Mouse (Mus musculus) liver, embryonic 12.5 days (tissue): ENCODE measurements at regions not wholly inside any gene's neighbourhood (a gene's known extent, or its start where the extent isn't known, plus 50 kb on each side); places are given as distances from the start of the nearest gene placed in this dataset.

Source experiments
- ATAC-seq: fragments of 200-750 bp; cut with Nextera tagmentation; 2 replicates; pipeline ENCODE4 v1.8.0; 2017; ENCODE audit warnings: moderate number of reproducible peaks, mild to moderate bottlenecking, moderate library complexity
- H3K27ac ChIP-seq: fragments of 300-500 bp; sonication (generic); 2 replicates; pipeline ENCODE4 v1.5.1; 2016; ENCODE audit warnings: mild to moderate bottlenecking
- H3K27me3 ChIP-seq: fragments of 300-500 bp; sonication (generic); replicated peaks from 2 replicates; pipeline ENCODE4 v1.6.1; 2016; ENCODE audit warnings: mild to moderate bottlenecking, moderate library complexity
- H3K36me3 ChIP-seq: fragments of 300-500 bp; sonication (generic); 2 replicates; pipeline ENCODE4 v1.6.1; 2016; ENCODE audit warnings: mild to moderate bottlenecking, moderate library complexity
- H3K4me1 ChIP-seq: fragments of 300-500 bp; sonication (generic); 2 replicates; pipeline ENCODE4 v1.6.1; 2016
- H3K4me2 ChIP-seq: fragments of 300-500 bp; sonication (generic); 2 replicates; pipeline ENCODE4 v1.6.1; 2016; ENCODE audit warnings: mild to moderate bottlenecking, moderate library complexity
- H3K4me3 ChIP-seq: fragments of 300-500 bp; sonication (generic); 2 replicates; pipeline ENCODE4 v1.5.1; 2016; ENCODE audit warnings: mild to moderate bottlenecking, moderate library complexity
- H3K9ac ChIP-seq: fragments of 300-500 bp; sonication (generic); 2 replicates; pipeline ENCODE4 v1.6.1; 2016; ENCODE audit warnings: mild to moderate bottlenecking, moderate library complexity
- H3K9me3 ChIP-seq: fragments of 300-500 bp; sonication (generic); replicated peaks from 2 replicates; pipeline ENCODE4 v1.6.1; 2016; ENCODE audit warnings: mild to moderate bottlenecking, moderate library complexity
- WGBS: fragments of 180-500 bp; shearing (Covaris S2); methylation state at CpG from one replicate; pipeline ENCODE4 v1.1.7; 2016; ENCODE audit not compliant: insufficient replicate concordance; 5-methylcytosine and 5-hydroxymethylcytosine counted together

- Histone ChIP-seq H3K27ac (no peak overlapping the region), H3K4me1 (no peaks in the 10 kb centered on the region), H3K36me3 (no peaks in the 10 kb centered on the region), H3K27me3 (no peaks in the 10 kb centered on the region), H3K9me3 (no peaks in the 10 kb centered on the region), H3K9ac (no peak overlapping the region), H3K4me2 (no peak overlapping the region), H3K4me3 (no peak overlapping the region)
- ATAC-seq, result peak; percentile 61; the same call in 1 of the 2 replicates
- 37% methylated on average over 5 of the region's 5 CpGs for WGBS
Observed at GRCm38 (mm10) chr8:49946919-49947612, 1103.3 kb upstream of the Tenm3 start.

GRCm38 (mm10) chr8:49932124-49932523 lies 1088.4 kb upstream of the Tenm3 start:
- 60% methylated on average over 6 of the region's 6 CpGs for WGBS
- H3K36me3 ChIP-seq, result no peaks in the 10 kb centered on the region
- no peak overlapping the region for H3K4me2 ChIP-seq
- H3K27ac ChIP-seq, result no peak overlapping the region
- no peaks in the 10 kb centered on the region for H3K9me3 ChIP-seq
- no peaks in the 10 kb centered on the region for H3K4me1 ChIP-seq
- no peak overlapping the region for H3K9ac ChIP-seq
- ATAC-seq, result peak; percentile 58
- H3K4me3 ChIP-seq, result no peak overlapping the region
- no peaks in the 10 kb centered on the region for H3K27me3 ChIP-seq

DNA sequence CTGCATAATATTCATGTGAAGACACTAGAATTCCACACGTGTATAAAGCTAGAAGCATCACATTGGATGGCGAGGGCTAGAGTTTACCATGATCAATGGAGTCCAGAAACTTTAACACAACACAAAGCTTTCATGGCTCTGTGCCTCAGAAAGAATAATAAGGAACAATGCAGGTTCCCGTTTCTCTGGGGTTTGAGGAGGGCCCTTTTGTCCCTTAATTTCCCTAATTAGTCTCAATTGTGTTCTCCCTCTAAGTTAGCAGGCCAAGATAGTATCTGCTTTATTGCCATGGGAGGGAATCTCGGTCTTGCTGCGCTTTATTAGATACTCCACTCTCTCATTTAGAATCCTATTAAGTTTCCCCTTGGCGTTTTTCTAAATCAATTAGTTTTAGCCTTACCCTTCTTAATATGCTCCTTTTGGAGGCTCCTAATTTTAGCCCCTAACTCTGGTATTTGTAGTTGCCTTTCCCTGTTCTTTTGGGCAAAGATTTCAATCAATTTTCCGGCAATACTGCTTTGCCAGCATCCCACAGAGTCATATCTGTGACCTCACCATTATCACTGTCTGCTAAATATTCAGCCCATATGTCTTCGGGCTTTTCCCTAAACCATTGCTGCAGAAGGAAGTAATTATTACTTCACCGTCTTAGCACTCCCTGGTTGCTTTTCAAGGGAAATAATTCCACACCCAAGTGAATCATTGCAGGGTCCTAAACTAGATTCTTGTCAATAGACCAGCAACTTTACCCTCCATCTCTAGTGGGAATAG lies 1082.8 kb upstream of the Tenm3 start:
- no peak overlapping the region for H3K4me3 ChIP-seq
- 55% methylated on average over 9 of the region's 9 CpGs for WGBS

DNA sequence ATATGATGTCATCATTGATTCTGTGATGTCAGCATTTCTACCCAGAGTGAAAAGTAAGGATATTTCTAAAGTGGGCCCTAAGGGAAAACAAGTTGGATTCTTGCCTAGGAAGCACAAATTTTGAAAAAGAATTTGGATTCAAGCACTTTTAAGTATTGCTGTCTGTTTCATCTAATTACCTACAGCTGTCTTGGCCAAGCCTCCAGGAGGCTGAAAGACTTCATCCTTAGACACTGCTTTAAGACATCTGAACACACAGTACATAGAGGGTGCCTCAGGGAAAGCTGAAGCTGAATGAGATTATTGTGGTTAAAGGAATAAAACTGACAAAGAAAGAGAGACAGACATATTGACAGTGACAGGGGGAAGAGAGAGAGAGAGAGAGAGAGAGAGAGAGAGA lies 1061.3 kb upstream of the Tenm3 start:
- ATAC-seq, result no peak
- no peak overlapping the region for H3K9ac ChIP-seq
- H3K27me3 ChIP-seq, result no peaks in the 10 kb centered on the region
- H3K4me1 ChIP-seq, result no peaks in the 10 kb centered on the region
- no peak overlapping the region for H3K4me3 ChIP-seq
- no peaks in the 10 kb centered on the region for H3K36me3 ChIP-seq
- H3K4me2 ChIP-seq, result no peak overlapping the region
- H3K9me3 ChIP-seq, result no peaks in the 10 kb centered on the region
- no peak overlapping the region for H3K27ac ChIP-seq

More for the DNA sequence above, 1082.8 kb upstream of the Tenm3 start:
- no peak for ATAC-seq
- Histone ChIP-seq H3K36me3 (no peaks in the 10 kb centered on the region), H3K4me1 (no peaks in the 10 kb centered on the region), H3K27me3 (no peaks in the 10 kb centered on the region), H3K27ac (no peak overlapping the region), H3K9me3 (no peaks in the 10 kb centered on the region), H3K4me2 (no peak overlapping the region), H3K9ac (no peak overlapping the region)

DNA sequence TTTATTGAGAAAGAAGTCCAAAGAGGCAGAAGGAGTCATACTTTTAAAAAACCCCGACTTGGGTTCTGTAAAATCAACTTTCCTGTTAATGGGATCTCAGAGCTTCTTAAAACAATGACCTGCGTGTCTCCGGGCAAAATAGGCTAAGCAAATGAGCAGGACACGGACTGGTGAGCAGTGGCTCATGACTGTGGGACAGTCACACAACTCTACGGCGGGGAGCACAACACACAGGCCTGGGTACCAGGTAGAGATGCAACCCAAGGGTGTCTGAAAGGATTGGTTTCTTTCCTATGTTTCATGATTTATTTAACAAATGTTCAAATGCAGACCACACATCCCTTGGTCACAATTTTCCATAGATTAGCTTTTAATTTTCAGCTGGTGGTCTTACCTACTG lies 1058.3 kb upstream of the Tenm3 start:
- ATAC-seq, result no peak
- 69% methylated on average over 6 of the region's 6 CpGs for WGBS
- no peaks in the 10 kb centered on the region for H3K9me3 ChIP-seq
- H3K9ac ChIP-seq, result no peak overlapping the region
- H3K27ac ChIP-seq, result no peak overlapping the region
- H3K4me1 ChIP-seq, result no peaks in the 10 kb centered on the region
- H3K4me2 ChIP-seq, result no peak overlapping the region
- H3K4me3 ChIP-seq, result no peak overlapping the region
- H3K36me3 ChIP-seq, result no peaks in the 10 kb centered on the region
- H3K27me3 ChIP-seq, result no peaks in the 10 kb centered on the region

GRCm38 (mm10) chr8:49901601-49902000 lies 1057.8 kb upstream of the Tenm3 start:
- H3K4me1 ChIP-seq, result no peaks in the 10 kb centered on the region
- no peaks in the 10 kb centered on the region for H3K36me3 ChIP-seq
- H3K9me3 ChIP-seq, result no peaks in the 10 kb centered on the region
- 76% methylated on average over 9 of the region's 9 CpGs for WGBS
- H3K4me3 ChIP-seq, result no peak overlapping the region
- no peaks in the 10 kb centered on the region for H3K27me3 ChIP-seq
- H3K9ac ChIP-seq, result no peak overlapping the region
- no peak overlapping the region for H3K4me2 ChIP-seq
- H3K27ac ChIP-seq, result no peak overlapping the region
- ATAC-seq, result no peak
